ENCODE assay signal across 20 mouse cellular contexts in genomic region chr16:22495259-22495658, GRCm38 (mm10). TPM values are rescaled to one million over a fixed set of nuclear protein-coding genes. Genes with fewer than 3 reads are reported as not detected.
A peak's percentile ranks its signal among the peaks of the same experiment; 100 is the strongest.
DNase-seq lines count a peak whose midpoint lies in the region; ATAC-seq lines count a peak whose summit lies in the region.
"Had no signal": no experiment of that assay in that cellular context is flagged by ENCODE, and none has a peak within 500 bp of the region (broad histone marks: within the 10 kb centered on the region; RNA-seq: fewer than 3 reads in every experiment).

No protein-coding gene starts in this region.

- WGBS in heart, embryonic 11.5 days (ENCODE audit: insufficient replicate concordance), result 37% methylated on average over 5 of the region's 5 CpGs
- 25% methylated on average over 5 of the region's 5 CpGs for WGBS in heart, embryonic 15.5 days
- 56% methylated on average over 5 of the region's 5 CpGs for WGBS in lung, embryonic 15.5 days

- ATAC-seq in heart, embryonic 11.5 days (replicated peaks; ENCODE audit: insufficient number of reproducible peaks, low FRiP score, low TSS enrichment), result no peak
- peak; percentile 69; the same call in 1 of the 2 replicates for ATAC-seq in heart, embryonic 15.5 days (replicated peaks; ENCODE audit: insufficient number of reproducible peaks, insufficient read depth, low FRiP score, low read depth)
- ATAC-seq in lung, embryonic 15.5 days (ENCODE audit: borderline replicate concordance, extremely low read depth, low FRiP score, low TSS enrichment), result no peak
- ATAC-seq: activated CD4-positive, CD25-positive, alpha-beta regulatory T cell, adult 4 months; forebrain, embryonic 14.5 days; intestine, embryonic 15.5 days; Patski had no signal

- no peak for DNase-seq in heart, postnatal 14 days
- no peak for DNase-seq in heart, postnatal 25 days (ENCODE audit: low spot score)
- DNase-seq in lung, adult 18-20 months, result no peak
- DNase-seq: adrenal gland, postnatal 14 days; cerebellum, adult 11-12 months; cerebellum, adult 9-10 months; gastrocnemius, adult 2 months; gastrocnemius, postnatal 25 days; kidney, adult 18-20 months had no signal

- H3K4me2 ChIP-seq in heart, embryonic 11.5 days, result no peak overlapping the region
- H3K4me2 ChIP-seq in heart, embryonic 15.5 days, result 0 out of 2 replicates have a peak overlapping the region, but pooled peaks have one; percentile 12
- H3K4me2 ChIP-seq in lung, embryonic 15.5 days, result no peak overlapping the region
- H3K4me2 ChIP-seq: embryonic facial prominence, embryonic 13.5 days; hindbrain, embryonic 14.5 days; intestine, embryonic 15.5 days had no signal

- H3K36me3 ChIP-seq in heart, embryonic 11.5 days (ENCODE audit: control insufficient read depth, insufficient read depth, low read length), result no peaks in the 10 kb centered on the region
- H3K36me3 ChIP-seq in heart, embryonic 15.5 days, result no peaks in the 10 kb centered on the region
- no peaks in the 10 kb centered on the region for H3K36me3 ChIP-seq in lung, embryonic 15.5 days
- H3K36me3 ChIP-seq: embryonic facial prominence, embryonic 13.5 days; hindbrain, embryonic 10.5 days; intestine, embryonic 15.5 days had no signal

- H3K9ac ChIP-seq in heart, embryonic 11.5 days (ENCODE audit: low read depth, low read length), result no peak overlapping the region
- H3K9ac ChIP-seq in heart, embryonic 15.5 days, result no peak overlapping the region
- no peak overlapping the region for H3K9ac ChIP-seq in lung, embryonic 15.5 days
- H3K9ac ChIP-seq: embryonic facial prominence, embryonic 13.5 days; hindbrain, embryonic 14.5 days; intestine, embryonic 15.5 days had no signal

- intact Hi-C loops in heart, postnatal 14 days (cut with DNase I), result no loop called here
- intact Hi-C loops in heart, postnatal 25 days (cut with DNase I), result no loop called here

- H3K27me3 ChIP-seq in heart, embryonic 11.5 days (ENCODE audit: control insufficient read depth, insufficient read depth, low read length), result no peaks in the 10 kb centered on the region
- no peaks in the 10 kb centered on the region for H3K27me3 ChIP-seq in heart, embryonic 15.5 days
- H3K27me3 ChIP-seq in lung, embryonic 15.5 days, result no peaks in the 10 kb centered on the region
- H3K27me3 ChIP-seq: CH12.LX; embryonic facial prominence, embryonic 13.5 days; intestine, embryonic 15.5 days had no signal

- H3K4me1 ChIP-seq in heart, embryonic 11.5 days (ENCODE audit: control insufficient read depth, insufficient read depth, low read length), result peaks cover 31% of the 10 kb centered on the region
- peaks cover 46% of the 10 kb centered on the region for H3K4me1 ChIP-seq in heart, embryonic 15.5 days (replicated peaks)
- peaks cover 21% of the 10 kb centered on the region for H3K4me1 ChIP-seq in lung, embryonic 15.5 days
- H3K4me1 ChIP-seq: embryonic facial prominence, embryonic 13.5 days had no signal

- H3K27ac ChIP-seq in heart, embryonic 11.5 days (ENCODE audit: low read depth, low read length), result peak overlapping the region; percentile 41; the same call in 1 of the 2 replicates
- H3K27ac ChIP-seq in heart, embryonic 15.5 days, result peak overlapping the region; percentile 76
- peak overlapping the region; percentile 8; the same call in 1 of the 2 replicates for H3K27ac ChIP-seq in lung, embryonic 15.5 days
- H3K27ac ChIP-seq: embryonic facial prominence, embryonic 13.5 days; gastrocnemius, adult 2 months; hindbrain, embryonic 10.5 days; hindbrain, embryonic 14.5 days; intestine, embryonic 15.5 days had no signal

- no peak overlapping the region for H3K4me3 ChIP-seq in heart, embryonic 11.5 days (ENCODE audit: low read depth, low read length)
- no peak overlapping the region for H3K4me3 ChIP-seq in heart, embryonic 15.5 days
- no peak overlapping the region for H3K4me3 ChIP-seq in lung, embryonic 15.5 days
- H3K4me3 ChIP-seq: embryonic facial prominence, embryonic 13.5 days; gastrocnemius, adult 2 months; hindbrain, embryonic 10.5 days; intestine, embryonic 15.5 days had no signal

- no peaks in the 10 kb centered on the region for H3K9me3 ChIP-seq in heart, embryonic 11.5 days (replicated peaks; ENCODE audit: control insufficient read depth, low read length)
- no peaks in the 10 kb centered on the region for H3K9me3 ChIP-seq in heart, embryonic 15.5 days (replicated peaks)
- no peaks in the 10 kb centered on the region for H3K9me3 ChIP-seq in lung, embryonic 15.5 days
- H3K9me3 ChIP-seq: embryonic facial prominence, embryonic 13.5 days; hindbrain, embryonic 10.5 days; intestine, embryonic 15.5 days had no signal

RNA-seq across cellular contexts. Expression of gene Etv5, which starts 55.7 kb away (rescaled TPM):
- 21.3 and 25.1 TPM in 2 replicates for polyA plus RNA-seq in heart, embryonic 11.5 days (2014; fragmentation: Nextera tagmentation; extraction: Ambion mirVana)
- total RNA-seq in heart, postnatal 14 days (2021), result 10 to 100 TPM in 1 of 2 experiments, 1 to 10 TPM in 1; 7.6 to 10.1 TPM
- 15.9 and 26.8 TPM in 2 replicates for polyA plus RNA-seq in heart, embryonic 15.5 days (2015; fragmentation: Nextera tagmentation; extraction: Ambion mirVana)
- 10 to 100 TPM; 12.3 to 12.6 TPM for total RNA-seq in heart, postnatal 25 days (2021)
- 167 TPM in 2 replicates for polyA plus RNA-seq in lung, embryonic 15.5 days (2015; fragmentation: Nextera tagmentation; extraction: Ambion mirVana)

Comparison
In these comparisons a context has a peak if more than half of its experiments do, and no peak if none do; other contexts are left out.
1. H3K27ac ChIP-seq: peak in every context shown above with its lines; median percentile 76 in heart, embryonic 15.5 days; 41 in heart, embryonic 11.5 days; 8 in lung, embryonic 15.5 days.